21 mouse cellular contexts compared by ENCODE assay signal in genomic region chr7:93671827-93672226, GRCm38 (mm10).
DNase-seq lines count a peak whose midpoint lies in the region; ATAC-seq and TF ChIP-seq lines count a peak whose summit lies in the region.
"Had no signal": no experiment of that assay in that cellular context is flagged by ENCODE, and none has a peak within 500 bp of the region (broad histone marks: within the 10 kb centered on the region; RNA-seq: fewer than 3 reads in every experiment).

No protein-coding gene starts in this region.

- no peak for TF ChIP-seq CTCF in layer of hippocampus, adult 2 months (conservative IDR thresholded peaks at IDR 0.05)

- DNase-seq in hindbrain, embryonic 14.5 days (ENCODE audit: low spot score), result no peak
- peak; percentile 11 to 22 for DNase-seq in layer of hippocampus, adult 2 months (ENCODE audit: low spot score in 2 of 2)
- DNase-seq in telencephalon, adult 2 months (ENCODE audit: low read depth, low spot score), result peak; percentile 13
- no peak for DNase-seq in thymus, postnatal 14 days
- DNase-seq in kidney, adult 18-20 months, result no peak
- DNase-seq: adrenal gland, postnatal 36 days; B cell, adult 2 months; cerebellum, adult 9-10 months; gastrocnemius, postnatal 14 days; heart, adult 18-20 months; heart, postnatal 4 days; kidney, adult 9 months; kidney, postnatal 25 days had no signal

- peak; percentile 34; the same call in 1 of the 2 replicates for ATAC-seq in hindbrain, embryonic 14.5 days (ENCODE audit: low FRiP score)
- no peak; the same call in 1 of the 2 replicates for ATAC-seq in hindbrain, embryonic 13.5 days (ENCODE audit: low FRiP score)
- ATAC-seq in neural tube, embryonic 13.5 days (ENCODE audit: low read depth), result peak; percentile 40; the same call in 1 of the 2 replicates
- no peak for ATAC-seq in neural tube, embryonic 15.5 days (ENCODE audit: low FRiP score)
- ATAC-seq: lung, postnatal 0 days had no signal

- no peaks in the 10 kb centered on the region for H3K4me1 ChIP-seq in hindbrain, embryonic 14.5 days (replicated peaks; ENCODE audit: control insufficient read depth, insufficient read depth, low read length)
- no peaks in the 10 kb centered on the region for H3K4me1 ChIP-seq in hindbrain, embryonic 13.5 days (replicated peaks)
- no peaks in the 10 kb centered on the region for H3K4me1 ChIP-seq in neural tube, embryonic 13.5 days (replicated peaks)
- no peaks in the 10 kb centered on the region for H3K4me1 ChIP-seq in neural tube, embryonic 15.5 days
- H3K4me1 ChIP-seq: limb, embryonic 15.5 days; liver, embryonic 15.5 days; midbrain, embryonic 12.5 days had no signal

- no peaks in the 10 kb centered on the region for H3K27me3 ChIP-seq in hindbrain, embryonic 14.5 days (ENCODE audit: control insufficient read depth, insufficient read depth, low read length)
- no peaks in the 10 kb centered on the region for H3K27me3 ChIP-seq in hindbrain, embryonic 13.5 days
- no peaks in the 10 kb centered on the region for H3K27me3 ChIP-seq in neural tube, embryonic 13.5 days
- no peaks in the 10 kb centered on the region for H3K27me3 ChIP-seq in neural tube, embryonic 15.5 days (replicated peaks)
- H3K27me3 ChIP-seq: limb, embryonic 15.5 days; liver, embryonic 15.5 days; midbrain, embryonic 12.5 days had no signal

- WGBS in hindbrain, embryonic 14.5 days, result 46% methylated on average over 3 of the region's 3 CpGs
- WGBS in hindbrain, embryonic 13.5 days, result 56% methylated on average over 3 of the region's 3 CpGs
- 46% methylated on average over 3 of the region's 3 CpGs for WGBS in neural tube, embryonic 13.5 days
- WGBS in neural tube, embryonic 15.5 days, result 31% methylated on average over 3 of the region's 3 CpGs

- H3K9me3 ChIP-seq in hindbrain, embryonic 14.5 days (ENCODE audit: control insufficient read depth, low read length), result no peaks in the 10 kb centered on the region
- no peaks in the 10 kb centered on the region for H3K9me3 ChIP-seq in hindbrain, embryonic 13.5 days
- no peaks in the 10 kb centered on the region for H3K9me3 ChIP-seq in neural tube, embryonic 13.5 days
- no peaks in the 10 kb centered on the region for H3K9me3 ChIP-seq in neural tube, embryonic 15.5 days (replicated peaks)
- H3K9me3 ChIP-seq: limb, embryonic 15.5 days; liver, embryonic 15.5 days; midbrain, embryonic 12.5 days had no signal

- no peak overlapping the region for H3K4me3 ChIP-seq in hindbrain, embryonic 14.5 days (replicated peaks; ENCODE audit: low read length)
- no peak overlapping the region for H3K4me3 ChIP-seq in hindbrain, embryonic 13.5 days
- no peak overlapping the region for H3K4me3 ChIP-seq in neural tube, embryonic 13.5 days
- H3K4me3 ChIP-seq in neural tube, embryonic 15.5 days (replicated peaks), result no peak overlapping the region
- H3K4me3 ChIP-seq in layer of hippocampus, adult 2 months, result no peak overlapping the region
- H3K4me3 ChIP-seq: limb, embryonic 15.5 days; liver, embryonic 15.5 days; midbrain, embryonic 12.5 days had no signal

- no peak overlapping the region for H3K27ac ChIP-seq in hindbrain, embryonic 14.5 days
- no peak overlapping the region for H3K27ac ChIP-seq in hindbrain, embryonic 13.5 days
- no peak overlapping the region for H3K27ac ChIP-seq in neural tube, embryonic 13.5 days (replicated peaks)
- no peak overlapping the region for H3K27ac ChIP-seq in neural tube, embryonic 15.5 days (replicated peaks)
- H3K27ac ChIP-seq in layer of hippocampus, adult 2 months, result peak overlapping the region; percentile 50
- H3K27ac ChIP-seq: limb, embryonic 15.5 days; liver, embryonic 15.5 days; midbrain, embryonic 12.5 days; stomach, postnatal 0 days had no signal

- H3K36me3 ChIP-seq in hindbrain, embryonic 14.5 days (replicated peaks; ENCODE audit: control insufficient read depth, insufficient read depth), result no peaks in the 10 kb centered on the region
- no peaks in the 10 kb centered on the region for H3K36me3 ChIP-seq in hindbrain, embryonic 13.5 days
- H3K36me3 ChIP-seq in neural tube, embryonic 13.5 days, result no peaks in the 10 kb centered on the region
- H3K36me3 ChIP-seq in neural tube, embryonic 15.5 days, result no peaks in the 10 kb centered on the region
- H3K36me3 ChIP-seq: limb, embryonic 15.5 days; liver, embryonic 15.5 days; midbrain, embryonic 12.5 days had no signal

- H3K4me2 ChIP-seq in hindbrain, embryonic 14.5 days (replicated peaks), result no peak overlapping the region
- no peak overlapping the region for H3K4me2 ChIP-seq in hindbrain, embryonic 13.5 days
- H3K4me2 ChIP-seq in neural tube, embryonic 13.5 days, result no peak overlapping the region
- H3K4me2 ChIP-seq in neural tube, embryonic 15.5 days, result no peak overlapping the region
- H3K4me2 ChIP-seq: limb, embryonic 15.5 days; liver, embryonic 15.5 days; midbrain, embryonic 12.5 days had no signal

- H3K9ac ChIP-seq in hindbrain, embryonic 14.5 days, result no peak overlapping the region
- H3K9ac ChIP-seq in hindbrain, embryonic 13.5 days, result no peak overlapping the region
- H3K9ac ChIP-seq in neural tube, embryonic 13.5 days, result no peak overlapping the region
- no peak overlapping the region for H3K9ac ChIP-seq in neural tube, embryonic 15.5 days (replicated peaks)
- H3K9ac ChIP-seq: limb, embryonic 15.5 days; liver, embryonic 15.5 days; midbrain, embryonic 12.5 days had no signal

Comparison
In these comparisons a context has a peak if more than half of its experiments do, and no peak if none do; other contexts are left out.
1. ATAC-seq: peak in hindbrain, embryonic 14.5 days (single experiment) and neural tube, embryonic 13.5 days (single experiment); none in hindbrain, embryonic 13.5 days (single experiment) and neural tube, embryonic 15.5 days (single experiment).
2. DNase-seq: peak in layer of hippocampus, adult 2 months (2 of 2) and telencephalon, adult 2 months (single experiment); none in hindbrain, embryonic 14.5 days (single experiment), thymus, postnatal 14 days (single experiment) and kidney, adult 18-20 months (single experiment).